Mouse (Mus musculus): ENCODE measurements around the gene Terb2. TPM values are rescaled to one million over a fixed set of nuclear protein-coding genes. Genes with fewer than 3 reads are reported as not detected.
A peak's percentile ranks its signal among the peaks of the same experiment; 100 is the strongest.

The Terb2 gene
- polyA plus RNA-seq, 1 experiment from 2014 or later, result not detected

DNA sequence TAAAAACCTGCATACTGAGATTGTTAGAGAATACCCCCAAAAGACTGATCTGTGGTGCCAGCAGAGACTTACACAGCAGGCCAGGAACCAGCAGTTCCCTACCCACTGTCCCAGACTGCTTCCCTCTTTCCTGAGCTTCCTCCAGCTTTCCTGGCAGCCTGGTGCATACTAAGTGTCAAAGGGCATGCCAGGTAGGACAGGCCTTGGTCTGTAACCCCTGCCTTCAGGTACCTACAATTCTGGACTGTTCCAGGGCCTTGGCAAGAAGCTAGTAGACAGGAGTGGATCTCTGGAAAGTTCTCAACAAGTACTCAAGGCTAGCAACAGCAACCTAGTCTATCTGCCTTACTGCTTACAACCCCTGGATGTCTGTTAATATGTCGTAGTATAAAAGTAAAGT, 34.9 kb upstream of the Terb2 start:
- no peak overlapping the region for H3K9ac ChIP-seq (replicated peaks)
- H3K36me3 ChIP-seq, result no peaks in the 10 kb centered on the region
- H3K9me3 ChIP-seq, result no peaks in the 10 kb centered on the region
- H3K4me2 ChIP-seq (replicated peaks), result no peak overlapping the region
- peaks cover 5% of the 10 kb centered on the region; the same call in 1 of the 2 replicates for H3K4me1 ChIP-seq (replicated peaks)
- no peaks in the 10 kb centered on the region; the same call in 1 of the 2 replicates for H3K27me3 ChIP-seq
- H3K4me3 ChIP-seq (replicated peaks), result no peak overlapping the region
- H3K27ac ChIP-seq, result no peak overlapping the region
- 92% methylated on average over 1 of the region's 1 CpGs for WGBS
- no peak for ATAC-seq

DNA sequence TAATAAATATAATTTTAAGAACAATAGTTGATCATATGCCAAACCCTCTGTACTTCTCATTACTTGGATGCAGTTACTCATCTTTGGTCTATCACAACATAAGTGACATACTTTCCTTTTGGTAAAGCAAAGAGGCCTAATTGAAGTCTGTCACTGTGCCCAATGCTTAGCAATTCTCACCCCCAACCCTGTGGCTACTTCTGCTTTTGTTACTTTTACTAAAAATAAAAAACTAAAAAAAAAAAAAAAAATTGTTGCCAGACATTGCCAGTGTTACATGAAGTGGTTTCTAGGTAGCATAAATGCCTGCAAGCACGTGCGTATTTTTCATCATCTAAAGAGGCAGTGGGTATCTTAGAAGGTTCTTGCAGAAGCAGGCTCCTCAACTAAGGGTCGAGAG, 33.2 kb upstream of the Terb2 start:
- no peak for ATAC-seq
- Histone ChIP-seq H3K4me1 (replicated peaks) (no peaks in the 10 kb centered on the region), H3K4me2 (replicated peaks) (no peak overlapping the region), H3K27me3 (no peaks in the 10 kb centered on the region), H3K36me3 (no peaks in the 10 kb centered on the region), H3K9me3 (no peaks in the 10 kb centered on the region), H3K27ac (no peak overlapping the region), H3K9ac (replicated peaks) (no peak overlapping the region), H3K4me3 (replicated peaks) (no peak overlapping the region)
- WGBS, result 88% methylated on average over 3 of the region's 3 CpGs

DNA sequence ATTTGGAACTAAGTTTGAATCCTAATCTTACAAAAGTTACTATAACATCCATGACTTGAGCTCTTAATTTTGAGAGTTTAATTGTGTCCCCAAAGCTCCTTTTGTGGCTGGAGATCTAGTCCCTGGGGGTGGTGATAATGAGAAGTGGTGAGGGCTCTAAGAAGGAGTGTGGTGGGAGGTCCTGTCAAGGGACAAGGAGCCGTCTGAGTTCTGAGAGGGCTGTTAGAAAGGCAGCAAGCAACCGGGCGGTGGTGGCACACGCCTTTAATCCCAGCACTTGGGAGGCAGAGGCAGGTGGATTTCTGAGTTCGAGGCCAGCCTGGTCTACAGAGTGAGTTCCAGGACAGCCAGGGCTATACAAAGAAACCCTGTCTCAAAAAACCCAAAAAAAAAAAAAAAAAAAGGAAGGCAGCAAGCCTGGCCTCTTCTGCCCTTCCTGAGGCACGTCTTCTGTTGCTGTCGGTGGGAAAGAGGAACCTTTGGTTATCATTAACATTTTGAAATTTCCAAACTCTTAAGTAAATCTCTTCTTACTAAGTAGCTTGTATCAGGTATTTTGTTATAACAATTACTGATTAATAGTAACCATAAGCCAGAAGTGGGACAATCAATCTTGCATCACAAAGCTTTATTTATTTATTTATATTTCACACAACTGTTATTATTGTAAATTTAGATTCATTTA, 32.2 kb upstream of the Terb2 start:
- WGBS, result 88% methylated on average over 7 of the region's 7 CpGs
- H3K4me1 ChIP-seq (replicated peaks), result 0 out of 2 replicates have a peak, but pooled peaks cover 6% of the 10 kb centered on the region
- no peak for ATAC-seq

DNA sequence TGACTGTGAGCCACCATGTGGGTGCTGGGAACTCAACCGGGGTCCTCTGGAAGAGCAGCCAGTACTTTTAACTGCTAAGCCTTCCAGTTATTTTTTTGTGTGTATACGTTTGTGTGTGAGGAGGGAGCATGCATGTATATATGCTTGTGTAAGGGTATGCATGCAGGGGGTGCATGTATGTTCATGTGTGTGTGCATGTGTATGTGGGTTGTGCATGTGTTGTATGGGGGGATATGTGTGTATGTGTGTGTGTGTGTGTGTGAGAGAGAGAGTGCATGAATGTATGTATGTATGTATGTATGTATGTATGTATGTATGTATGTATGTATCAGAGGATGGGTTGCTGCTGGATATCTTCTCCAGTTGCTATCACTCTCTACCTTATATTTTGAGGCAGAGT, 31.6 kb upstream of the Terb2 start:
- WGBS, result 89% methylated on average over 2 of the region's 2 CpGs

More for the DNA sequence above, 32.2 kb upstream of the Terb2 start:
- Histone ChIP-seq H3K9me3 (no peaks in the 10 kb centered on the region), H3K4me3 (replicated peaks) (no peak overlapping the region), H3K9ac (replicated peaks) (no peak overlapping the region), H3K27ac (no peak overlapping the region), H3K4me2 (replicated peaks) (no peak overlapping the region), H3K36me3 (no peaks in the 10 kb centered on the region), H3K27me3 (no peaks in the 10 kb centered on the region)

DNA sequence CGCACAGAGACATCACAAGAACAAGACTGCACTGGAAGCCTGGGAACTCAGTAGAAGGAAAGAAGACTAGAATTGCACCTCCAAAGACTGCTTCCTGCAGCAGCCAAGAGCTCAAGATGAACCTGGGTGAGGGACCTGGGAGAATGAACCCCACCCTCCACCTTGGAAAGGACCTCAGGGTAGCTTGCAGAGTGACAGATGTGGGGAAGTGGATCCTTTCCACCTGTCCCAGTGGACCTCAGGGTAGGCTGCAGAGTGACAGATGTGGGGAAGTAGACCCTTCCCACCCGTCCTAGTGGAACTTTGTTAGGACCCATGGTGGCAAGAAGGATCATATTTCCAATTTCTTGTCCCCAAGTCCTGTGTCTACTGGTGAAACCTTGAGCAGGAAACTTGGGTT, 30.8 kb upstream of the Terb2 start:
- Histone ChIP-seq H3K9me3 (no peaks in the 10 kb centered on the region), H3K4me3 (replicated peaks) (no peak overlapping the region), H3K4me1 (replicated peaks) (0 out of 2 replicates have a peak, but pooled peaks cover 6% of the 10 kb centered on the region), H3K9ac (replicated peaks) (no peak overlapping the region), H3K27me3 (no peaks in the 10 kb centered on the region), H3K36me3 (no peaks in the 10 kb centered on the region), H3K4me2 (replicated peaks) (no peak overlapping the region), H3K27ac (no peak overlapping the region)
- no peak for ATAC-seq
- 90% methylated on average over 2 of the region's 2 CpGs for WGBS

More for the DNA sequence above, 31.6 kb upstream of the Terb2 start:
- Histone ChIP-seq H3K4me3 (replicated peaks) (no peak overlapping the region), H3K4me2 (replicated peaks) (no peak overlapping the region), H3K36me3 (no peaks in the 10 kb centered on the region), H3K4me1 (replicated peaks) (0 out of 2 replicates have a peak, but pooled peaks cover 6% of the 10 kb centered on the region), H3K9ac (replicated peaks) (no peak overlapping the region), H3K27ac (no peak overlapping the region), H3K27me3 (no peaks in the 10 kb centered on the region), H3K9me3 (no peaks in the 10 kb centered on the region)
- no peak for ATAC-seq

DNA sequence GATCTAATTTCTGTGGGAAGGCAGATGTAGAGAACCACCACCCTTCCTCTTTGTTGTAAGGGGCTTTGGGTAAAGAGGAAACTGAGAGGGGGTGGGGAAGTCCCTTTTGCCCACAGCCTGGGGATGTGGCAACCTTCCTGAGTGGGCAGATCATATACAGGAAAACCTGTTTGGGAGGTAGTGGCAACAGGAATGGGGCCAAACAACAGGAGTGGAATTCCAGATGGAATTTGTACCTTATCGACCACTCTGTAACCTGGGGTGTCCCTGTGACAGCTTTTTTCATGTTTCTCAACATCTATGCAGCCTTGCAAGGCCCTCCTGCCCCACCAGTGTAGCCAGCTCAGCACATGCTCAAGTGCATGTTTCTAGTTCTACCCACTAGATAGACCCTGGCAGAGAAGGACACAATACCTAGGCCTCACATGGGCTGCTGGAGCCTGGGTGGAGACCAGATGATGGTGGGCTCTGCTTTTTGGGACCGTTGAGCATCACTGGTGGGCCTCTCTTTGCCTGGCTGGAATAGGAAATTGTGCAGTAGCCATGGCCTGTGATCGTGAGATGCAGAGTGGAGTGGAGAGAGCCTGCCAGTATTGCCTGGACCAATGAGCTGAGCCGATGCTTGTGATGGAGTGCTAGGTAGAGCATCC, 29.9 kb upstream of the Terb2 start:
- Histone ChIP-seq H3K4me1 (replicated peaks) (0 out of 2 replicates have a peak, but pooled peaks cover 6% of the 10 kb centered on the region), H3K36me3 (no peaks in the 10 kb centered on the region), H3K27me3 (no peaks in the 10 kb centered on the region), H3K9me3 (no peaks in the 10 kb centered on the region), H3K9ac (replicated peaks) (no peak overlapping the region), H3K27ac (no peak overlapping the region), H3K4me2 (replicated peaks) (no peak overlapping the region), H3K4me3 (replicated peaks) (no peak overlapping the region)
- ATAC-seq, result no peak
- WGBS, result 90% methylated on average over 4 of the region's 4 CpGs

DNA sequence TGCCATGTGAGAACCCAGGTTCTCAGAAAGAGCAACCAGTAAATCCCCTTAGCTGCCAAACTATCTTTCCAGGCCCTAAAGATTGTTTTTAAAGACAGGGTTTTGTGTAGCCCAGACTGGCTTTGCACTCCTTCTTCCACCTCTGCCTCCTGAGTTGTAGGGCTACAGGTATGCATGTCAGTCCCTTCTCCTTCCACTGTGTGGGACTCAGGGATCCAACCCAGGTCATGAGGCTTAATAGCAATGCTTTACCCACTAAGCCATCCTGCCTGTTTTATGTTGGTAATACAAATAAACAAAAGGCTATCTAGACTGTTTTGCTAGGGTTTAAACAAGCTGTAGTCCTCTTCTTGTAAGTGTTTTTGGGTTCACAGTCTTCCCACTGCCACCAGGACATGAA, 28.5 kb upstream of the Terb2 start:
- H3K4me1 ChIP-seq (replicated peaks), result 0 out of 2 replicates have a peak, but pooled peaks cover 6% of the 10 kb centered on the region
- H3K27me3 ChIP-seq, result no peaks in the 10 kb centered on the region
- no peak overlapping the region for H3K9ac ChIP-seq (replicated peaks)
- no peaks in the 10 kb centered on the region for H3K36me3 ChIP-seq
- H3K9me3 ChIP-seq, result no peaks in the 10 kb centered on the region
- no peak overlapping the region for H3K27ac ChIP-seq
- no peak overlapping the region for H3K4me2 ChIP-seq (replicated peaks)
- no peak overlapping the region for H3K4me3 ChIP-seq (replicated peaks)
- ATAC-seq, result no peak

DNA sequence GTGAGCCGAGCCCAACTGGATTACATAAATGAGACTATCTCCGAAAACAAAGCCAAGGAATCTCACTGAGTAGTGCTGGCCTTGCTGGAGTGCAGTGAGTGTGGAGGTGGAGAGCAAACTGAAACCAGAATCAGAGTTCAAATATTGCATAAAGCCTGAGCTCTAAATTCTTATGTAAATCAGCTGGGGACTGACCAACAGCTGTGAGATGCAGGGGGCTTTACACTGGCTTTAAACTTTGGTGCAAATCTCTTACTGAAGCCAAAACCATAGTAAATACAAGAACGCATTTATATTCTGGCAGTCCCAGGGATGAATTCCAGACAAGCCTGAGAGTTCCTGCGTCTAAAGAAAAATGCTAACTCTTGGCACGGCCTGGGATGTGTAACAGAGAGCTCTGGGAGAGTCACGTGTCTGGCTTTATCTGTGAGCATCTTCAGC, 27.7 kb upstream of the Terb2 start:
- Histone ChIP-seq H3K4me1 (replicated peaks) (0 out of 2 replicates have a peak, but pooled peaks cover 6% of the 10 kb centered on the region), H3K9ac (replicated peaks) (no peak overlapping the region), H3K4me3 (replicated peaks) (no peak overlapping the region), H3K4me2 (replicated peaks) (no peak overlapping the region), H3K27ac (no peak overlapping the region), H3K36me3 (no peaks in the 10 kb centered on the region), H3K27me3 (no peaks in the 10 kb centered on the region), H3K9me3 (no peaks in the 10 kb centered on the region)
- WGBS, result 47% methylated on average over 6 of the region's 6 CpGs
- ATAC-seq, result no peak

DNA sequence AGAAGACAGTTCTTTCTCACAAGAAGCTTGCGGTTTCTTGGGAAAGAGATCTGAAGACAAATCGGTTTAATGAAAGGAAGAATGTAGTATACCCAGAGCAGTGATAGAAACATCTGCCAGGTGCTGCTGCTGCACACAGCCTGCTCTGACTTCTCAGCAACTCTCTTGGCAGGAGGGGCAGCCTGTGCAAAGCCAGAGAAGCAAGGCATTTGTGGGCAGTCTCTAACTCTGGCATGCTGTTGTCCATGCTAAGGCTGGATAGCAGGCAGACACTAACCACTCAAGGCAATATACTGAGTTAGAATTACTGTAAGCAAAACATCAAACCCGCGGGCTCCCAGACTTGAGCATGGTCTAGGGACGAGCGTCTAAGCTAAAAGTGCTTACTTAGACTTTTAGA, 26.4 kb upstream of the Terb2 start:
- ATAC-seq, result no peak
- no peak overlapping the region for H3K27ac ChIP-seq
- H3K9me3 ChIP-seq, result no peaks in the 10 kb centered on the region
- H3K4me1 ChIP-seq (replicated peaks), result 0 out of 2 replicates have a peak, but pooled peaks cover 6% of the 10 kb centered on the region
- 92% methylated on average over 6 of the region's 6 CpGs for WGBS
- H3K4me2 ChIP-seq (replicated peaks), result no peak overlapping the region
- H3K4me3 ChIP-seq (replicated peaks), result no peak overlapping the region
- no peaks in the 10 kb centered on the region for H3K36me3 ChIP-seq
- H3K9ac ChIP-seq (replicated peaks), result no peak overlapping the region
- no peaks in the 10 kb centered on the region for H3K27me3 ChIP-seq

DNA sequence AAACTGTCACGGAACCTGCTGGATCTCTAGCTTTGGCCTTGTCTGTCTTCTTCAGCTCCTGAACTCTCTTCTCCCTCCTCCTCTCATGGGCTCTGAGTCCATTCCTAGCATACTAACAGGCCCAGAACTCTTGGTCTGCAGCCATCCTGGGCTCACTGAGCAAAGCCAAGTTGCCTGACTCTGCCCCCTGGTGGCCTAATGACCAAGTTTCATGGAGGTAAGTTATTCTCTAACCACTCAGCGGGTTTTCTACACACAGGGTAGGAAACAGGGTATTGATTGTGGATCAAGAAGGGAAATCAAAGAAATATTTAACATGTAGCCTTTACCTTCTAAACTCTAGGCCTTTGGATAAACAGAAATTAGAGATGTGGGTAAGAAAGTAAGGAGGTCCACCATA, 25.4 kb upstream of the Terb2 start, which contains the start of gene Trim69:
Gene Trim69, plus strand, starts transcription at position 21 of the 400 bp plus-strand sequence.
- 47% methylated on average over 2 of the region's 2 CpGs for WGBS
- no peak within 1 kb of the TSS for H3K27ac ChIP-seq
- H3K9ac ChIP-seq (replicated peaks), result no peak within 1 kb of the TSS
- H3K36me3 ChIP-seq, result no peaks in the 10 kb centered on the region
- no peak within 1 kb of the TSS for H3K4me2 ChIP-seq (replicated peaks)
- H3K9me3 ChIP-seq, result no peaks in the 10 kb centered on the region
- H3K4me3 ChIP-seq (replicated peaks), result no peak within 1 kb of the TSS
- 0 out of 2 replicates have a peak, but pooled peaks have one; percentile 43 for ATAC-seq
- 0 out of 2 replicates have a peak, but pooled peaks cover 6% of the 10 kb centered on the region for H3K4me1 ChIP-seq (replicated peaks)
- H3K27me3 ChIP-seq, result no peaks in the 10 kb centered on the region

DNA sequence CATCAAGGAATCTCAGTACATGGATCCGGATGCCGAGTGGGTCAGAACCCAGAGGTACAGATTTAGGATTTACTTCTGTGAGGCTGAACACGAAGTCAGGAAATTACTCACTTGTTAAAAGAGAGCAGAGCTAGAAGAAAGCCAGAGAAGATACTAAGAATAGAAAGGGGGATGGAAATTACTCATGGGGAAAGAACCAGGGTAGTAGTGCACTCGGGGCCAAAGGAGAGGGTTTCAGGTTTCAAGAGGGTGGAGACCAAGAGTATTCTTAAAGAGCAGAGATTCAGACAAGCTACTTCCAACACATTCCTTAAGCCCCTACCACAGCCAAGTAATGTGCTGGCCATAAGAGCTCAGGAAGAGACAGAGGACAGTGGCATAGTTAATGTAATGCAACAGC, 24.5 kb upstream of the Terb2 start:
- no peaks in the 10 kb centered on the region for H3K36me3 ChIP-seq
- no peaks in the 10 kb centered on the region for H3K9me3 ChIP-seq
- no peak overlapping the region for H3K4me3 ChIP-seq (replicated peaks)
- H3K27me3 ChIP-seq, result no peaks in the 10 kb centered on the region
- no peak for ATAC-seq
- H3K27ac ChIP-seq, result no peak overlapping the region
- H3K4me2 ChIP-seq (replicated peaks), result no peak overlapping the region
- 0 out of 2 replicates have a peak, but pooled peaks cover 6% of the 10 kb centered on the region for H3K4me1 ChIP-seq (replicated peaks)
- H3K9ac ChIP-seq (replicated peaks), result no peak overlapping the region
- 17% methylated on average over 4 of the region's 4 CpGs for WGBS

DNA sequence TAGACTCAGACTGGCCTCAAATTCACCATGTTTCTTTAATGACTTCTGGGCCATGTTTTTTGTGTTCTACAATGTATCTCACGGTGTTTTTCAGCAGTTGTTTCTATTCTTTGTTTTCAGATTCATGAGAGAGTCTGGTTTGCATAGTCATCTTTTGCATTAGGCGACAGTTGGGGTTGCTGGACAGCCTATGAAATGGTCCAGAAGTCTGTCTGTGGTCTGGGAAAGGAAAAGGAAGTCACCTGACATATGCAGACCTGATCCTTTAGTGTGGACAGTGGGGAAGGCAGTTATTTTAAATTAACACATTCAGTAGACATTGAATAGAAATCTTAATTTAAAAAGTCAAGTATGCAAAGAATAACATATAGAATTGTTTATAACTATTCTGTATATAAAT, 23.5 kb upstream of the Terb2 start:
- ATAC-seq, result no peak
- H3K27me3 ChIP-seq, result no peaks in the 10 kb centered on the region
- H3K27ac ChIP-seq, result no peak overlapping the region
- no peaks in the 10 kb centered on the region for H3K9me3 ChIP-seq
- H3K4me2 ChIP-seq (replicated peaks), result no peak overlapping the region
- H3K36me3 ChIP-seq, result no peaks in the 10 kb centered on the region
- no peak overlapping the region for H3K4me3 ChIP-seq (replicated peaks)
- H3K4me1 ChIP-seq (replicated peaks), result 0 out of 2 replicates have a peak, but pooled peaks cover 6% of the 10 kb centered on the region
- 85% methylated on average over 2 of the region's 2 CpGs for WGBS
- no peak overlapping the region for H3K9ac ChIP-seq (replicated peaks)
